Mouse (Mus musculus) liver, adult 2 months (tissue): ENCODE results near the gene Nat8l.

Experiments used
- CTCF ChIP-seq: fragments of 200-500 bp; IDR thresholded peaks from 2 replicates; pipeline ENCODE4 v1.5.1; 2011; ENCODE audit warnings: low read depth, low read length, control low read depth
- POLR2A ChIP-seq: fragments of 200-500 bp; IDR thresholded peaks from 2 replicates; pipeline ENCODE4 v1.6.1; 2011; ENCODE audit warnings: low read length, control low read depth; ENCODE audit not compliant: insufficient read depth; ENCODE audit errors: extremely low read depth

GRCm38 (mm10) chr5:33994671-33995625, 836 bp upstream of the Nat8l start:
- TF ChIP-seq POLR2A, result no peak
- TF ChIP-seq CTCF, result peak; percentile 72
